Mouse (Mus musculus): Measurements from ENCODE around the gene Spry2.

DNA sequence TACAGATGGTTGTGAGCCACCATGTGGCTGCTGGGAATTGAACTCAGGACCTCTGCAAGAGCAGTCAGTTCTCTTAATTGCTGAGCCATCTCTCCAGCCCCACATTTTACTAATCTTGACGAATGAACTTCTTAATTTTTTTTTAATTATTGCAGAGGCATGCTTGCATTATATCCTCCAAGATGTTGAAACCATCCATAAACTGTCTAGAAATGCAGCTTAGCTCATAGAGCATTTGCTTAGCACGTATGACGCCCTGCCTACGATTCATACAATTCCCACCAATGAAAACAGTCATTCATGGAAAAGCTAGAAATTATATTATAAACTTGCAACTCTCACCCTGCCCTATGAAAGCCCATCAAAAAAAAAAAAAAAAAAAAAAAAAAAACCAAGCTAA, 8.9 kb upstream of the Spry2 start:
- TF ChIP-seq CTCF (IDR thresholded peaks at IDR 0.05; ENCODE audit: borderline replicate concordance, extremely low read depth, insufficient read depth, insufficient read length), result no peak
- no peak for TF ChIP-seq POLR2A (IDR thresholded peaks at IDR 0.05; ENCODE audit: borderline replicate concordance, extremely low read depth, insufficient read depth, insufficient read length, poor library complexity, severe bottlenecking)

Data from brain, embryonic 14.5 days (tissue).